ENCODE assay signal across 14 mouse cellular contexts in genomic region chr16:31631046-31631445, GRCm38 (mm10).
"Had no signal": no experiment of that assay in that cellular context is flagged by ENCODE, and none has a peak within 500 bp of the region (broad histone marks: within the 10 kb centered on the region; RNA-seq: fewer than 3 reads in every experiment).

No protein-coding gene starts in this region.

- H3K4me3 ChIP-seq: liver, embryonic 15.5 days; midbrain, embryonic 10.5 days; midbrain, embryonic 12.5 days; myocyte; neural tube, embryonic 12.5 days had no signal

- ATAC-seq: liver, postnatal 0 days; midbrain, embryonic 16.5 days had no signal

- H3K36me3 ChIP-seq: liver, embryonic 15.5 days; midbrain, embryonic 10.5 days; midbrain, embryonic 12.5 days; neural tube, embryonic 12.5 days had no signal

- H3K9ac ChIP-seq: liver, embryonic 15.5 days; liver, postnatal 0 days; lung, embryonic 14.5 days; midbrain, embryonic 12.5 days; neural tube, embryonic 12.5 days had no signal

- H3K9me3 ChIP-seq: liver, embryonic 15.5 days; midbrain, embryonic 10.5 days; midbrain, embryonic 12.5 days; neural tube, embryonic 12.5 days had no signal

- DNase-seq: liver, postnatal 0 days; lung, embryonic 14.5 days; lung, postnatal 10 days; lung, postnatal 4 days; midbrain, embryonic 14.5 days; right cerebral cortex, postnatal 14 days; thymus, adult 2 months; thymus, postnatal 36 days had no signal

- H3K4me2 ChIP-seq: liver, embryonic 15.5 days; lung, embryonic 14.5 days; midbrain, embryonic 12.5 days; neural tube, embryonic 12.5 days had no signal

- H3K27me3 ChIP-seq: liver, embryonic 15.5 days; midbrain, embryonic 12.5 days; neural tube, embryonic 12.5 days had no signal

- H3K4me1 ChIP-seq: liver, embryonic 15.5 days; neural tube, embryonic 12.5 days had no signal

- H3K27ac ChIP-seq: liver, embryonic 15.5 days; midbrain, embryonic 10.5 days; midbrain, embryonic 12.5 days; neural tube, embryonic 12.5 days had no signal
